Mouse (Mus musculus) hindbrain, embryonic 15.5 days (tissue): Measurements from ENCODE around the gene Erc2. TPM values are rescaled to one million over a fixed set of nuclear protein-coding genes. Genes with fewer than 3 reads are reported as not detected.

Experiments used
- ATAC-seq: fragments of 200-750 bp; cut with Nextera tagmentation; 2 replicates; pipeline ENCODE4 v1.8.0; 2017; ENCODE audit warnings: low read depth, moderate number of reproducible peaks, moderate TSS enrichment; ENCODE audit not compliant: low FRiP score
- H3K27ac ChIP-seq: fragments of 300-500 bp; sonication (generic); replicated peaks from 2 replicates; pipeline ENCODE4 v1.5.1; 2015; ENCODE audit warnings: mild to moderate bottlenecking, inconsistent platforms
- H3K27me3 ChIP-seq: fragments of 300-500 bp; sonication (generic); 2 replicates; pipeline ENCODE4 v1.6.1; 2015; ENCODE audit warnings: control low read depth, inconsistent platforms
- H3K36me3 ChIP-seq: fragments of 300-500 bp; sonication (generic); 2 replicates; pipeline ENCODE4 v1.6.1; 2015; ENCODE audit warnings: control low read depth, inconsistent platforms
- H3K4me1 ChIP-seq: fragments of 300-500 bp; sonication (generic); replicated peaks from 2 replicates; pipeline ENCODE4 v1.6.1; 2015; ENCODE audit warnings: control low read depth, inconsistent platforms
- H3K4me2 ChIP-seq: fragments of 300-500 bp; sonication (generic); 2 replicates; pipeline ENCODE4 v1.6.1; 2015; ENCODE audit warnings: moderate library complexity, mild to moderate bottlenecking, inconsistent platforms
- H3K4me3 ChIP-seq: fragments of 300-500 bp; sonication (generic); 2 replicates; pipeline ENCODE4 v1.5.1; 2015; ENCODE audit warnings: mild to moderate bottlenecking, inconsistent platforms
- H3K9ac ChIP-seq: fragments of 300-500 bp; sonication (generic); 2 replicates; pipeline ENCODE4 v1.6.1; 2015; ENCODE audit warnings: inconsistent platforms
- H3K9me3 ChIP-seq: fragments of 300-500 bp; sonication (generic); 2 replicates; pipeline ENCODE4 v1.6.1; 2016; ENCODE audit warnings: control low read depth, inconsistent platforms
- WGBS: fragments of 180-500 bp; shearing (Covaris S2); methylation state at CpG from one replicate; pipeline ENCODE4 v1.1.7; 2015; 5-methylcytosine and 5-hydroxymethylcytosine counted together
- polyA plus RNA-seq: library from polyadenylated mRNA; unstranded; fragments of >200 nt; fragmentation: Nextera tagmentation; extraction: Ambion mirVana; gene quantifications from 2 replicates; pipeline ENCODE4 v1.2.1, GENCODE M21; 2015

Erc2 gene
- polyA plus RNA-seq, 1 experiment from 2014 or later, result 76.4 TPM

DNA sequence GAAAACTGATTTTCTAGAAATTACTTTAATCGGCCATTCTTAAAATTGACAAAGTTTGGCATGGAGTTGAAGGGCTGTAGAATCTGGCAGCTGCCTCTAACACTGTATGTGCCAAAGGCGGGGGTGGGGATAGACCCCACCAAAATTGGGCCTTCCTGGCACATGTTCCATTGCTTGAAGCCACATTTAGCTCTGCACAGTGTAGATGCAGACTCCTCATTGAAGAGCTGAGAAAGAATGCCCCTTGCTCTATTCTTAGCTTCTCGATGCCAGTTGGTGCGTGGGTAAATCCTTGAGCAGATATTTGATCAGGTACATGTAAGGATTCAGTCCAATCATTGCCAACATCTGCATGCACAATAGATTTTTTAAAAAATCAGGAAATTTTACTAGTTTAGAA, 621.2 kb downstream of the Erc2 start:
- ATAC-seq, result no peak
- WGBS, result 82% methylated on average over 4 of the region's 4 CpGs

DNA sequence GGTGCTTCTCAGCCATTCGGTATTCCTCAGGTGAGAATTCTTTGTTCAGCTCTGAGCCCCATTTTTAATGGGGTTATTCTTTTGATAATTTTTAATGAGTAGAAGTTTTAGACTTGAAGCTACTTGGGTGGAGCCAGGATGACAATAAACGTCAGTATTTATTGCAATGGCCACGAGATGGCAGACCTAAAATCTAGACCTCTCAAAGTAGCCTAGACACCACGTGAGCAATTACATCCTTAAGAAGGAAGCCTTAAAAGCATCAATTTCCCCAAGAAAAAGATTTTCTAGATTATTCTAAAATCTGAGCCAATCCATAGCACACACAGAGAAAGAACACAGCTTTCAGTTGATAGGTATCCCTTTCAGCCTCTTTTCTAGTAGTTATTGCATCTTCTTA, 640.5 kb downstream of the Erc2 start:
- H3K9me3 ChIP-seq, result no peaks in the 10 kb centered on the region
- H3K36me3 ChIP-seq, result no peaks in the 10 kb centered on the region
- no peak for ATAC-seq
- H3K4me1 ChIP-seq, result no peaks in the 10 kb centered on the region
- H3K27me3 ChIP-seq, result no peaks in the 10 kb centered on the region
- no peak overlapping the region for H3K27ac ChIP-seq
- WGBS, result 58% methylated on average over 4 of the region's 4 CpGs
- no peak overlapping the region for H3K4me3 ChIP-seq
- no peak overlapping the region for H3K9ac ChIP-seq
- H3K4me2 ChIP-seq, result no peak overlapping the region

More for the DNA sequence above, 621.2 kb downstream of the Erc2 start:
- Histone ChIP-seq H3K4me2 (no peak overlapping the region), H3K27ac (no peak overlapping the region), H3K9ac (no peak overlapping the region), H3K4me3 (no peak overlapping the region), H3K27me3 (no peaks in the 10 kb centered on the region), H3K4me1 (no peaks in the 10 kb centered on the region), H3K9me3 (no peaks in the 10 kb centered on the region), H3K36me3 (no peaks in the 10 kb centered on the region)

DNA sequence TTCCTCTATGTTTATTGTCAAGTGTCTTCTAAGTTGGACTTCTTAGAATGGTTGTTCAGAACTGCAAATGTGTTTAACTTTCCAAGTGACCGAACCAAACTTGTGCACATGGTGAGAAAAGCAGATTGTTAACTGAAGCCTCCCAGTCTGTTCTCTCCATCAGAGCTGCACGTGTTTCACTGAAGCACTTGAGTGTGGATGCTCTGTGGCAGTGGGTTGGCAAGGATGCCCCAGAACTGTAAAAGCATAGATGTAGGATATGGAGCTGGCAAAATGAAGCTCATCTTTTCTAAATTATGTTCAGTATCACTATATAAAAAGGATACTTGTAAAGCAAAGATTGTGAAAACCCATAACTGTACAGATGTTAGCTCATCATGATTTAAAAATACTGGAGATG, 645.1 kb downstream of the Erc2 start:
- no peak for ATAC-seq
- WGBS, result 63% methylated on average over 2 of the region's 2 CpGs
- H3K9ac ChIP-seq, result no peak overlapping the region
- H3K4me1 ChIP-seq, result peaks cover 8% of the 10 kb centered on the region
- no peaks in the 10 kb centered on the region for H3K27me3 ChIP-seq
- H3K27ac ChIP-seq, result no peak overlapping the region
- no peaks in the 10 kb centered on the region for H3K36me3 ChIP-seq
- no peaks in the 10 kb centered on the region for H3K9me3 ChIP-seq
- H3K4me2 ChIP-seq, result no peak overlapping the region
- H3K4me3 ChIP-seq, result no peak overlapping the region

DNA sequence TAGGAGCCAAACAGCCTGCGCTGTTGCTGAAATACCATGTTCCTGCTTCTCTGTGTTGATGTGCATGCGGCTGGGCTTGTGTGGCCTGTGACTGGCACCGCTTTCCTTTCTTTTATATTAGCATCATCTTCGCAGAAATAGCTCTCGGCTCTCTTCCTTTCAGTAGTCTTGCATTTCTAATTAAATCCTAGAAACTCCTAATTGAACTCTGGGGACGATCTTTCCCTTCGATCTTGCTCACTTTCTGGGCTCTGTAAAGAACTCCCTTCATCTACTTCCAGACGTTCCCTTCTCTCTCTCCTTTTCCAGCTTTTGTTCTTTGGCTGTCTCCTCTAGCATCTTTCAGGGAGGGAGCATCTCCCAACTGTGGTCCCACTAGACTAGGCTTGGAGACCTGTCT, 649.6 kb downstream of the Erc2 start:
- WGBS, result 59% methylated on average over 8 of the region's 8 CpGs

DNA sequence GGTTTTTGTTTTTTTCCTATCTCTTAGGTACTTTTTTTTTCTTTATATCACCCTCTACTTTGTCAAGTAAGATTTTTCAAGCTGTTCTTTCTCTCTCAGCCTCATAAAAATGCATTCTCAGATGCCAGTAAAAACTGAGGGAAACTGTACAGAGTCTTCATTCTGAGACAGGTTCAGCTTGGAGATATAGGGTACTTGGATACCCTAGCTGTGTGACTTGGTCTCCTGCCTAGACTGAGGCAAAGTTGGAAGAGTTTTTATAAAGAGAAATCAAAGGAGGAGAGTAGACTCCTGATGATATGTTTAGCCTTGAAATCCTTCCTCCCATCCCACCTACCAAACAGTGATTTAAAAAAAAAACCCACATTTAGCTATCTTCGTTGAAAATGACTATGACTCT, 651.4 kb downstream of the Erc2 start:
- 83% methylated on average over 1 of the region's 1 CpGs for WGBS
- H3K9ac ChIP-seq, result no peak overlapping the region
- H3K27me3 ChIP-seq, result no peaks in the 10 kb centered on the region
- peaks cover 8% of the 10 kb centered on the region for H3K4me1 ChIP-seq
- no peak overlapping the region for H3K27ac ChIP-seq
- H3K9me3 ChIP-seq, result no peaks in the 10 kb centered on the region
- H3K4me2 ChIP-seq, result no peak overlapping the region
- H3K36me3 ChIP-seq, result no peaks in the 10 kb centered on the region
- ATAC-seq, result no peak
- H3K4me3 ChIP-seq, result no peak overlapping the region

More for the DNA sequence above, 649.6 kb downstream of the Erc2 start:
- Histone ChIP-seq H3K4me2 (no peak overlapping the region), H3K36me3 (no peaks in the 10 kb centered on the region), H3K4me1 (peaks cover 8% of the 10 kb centered on the region), H3K9ac (no peak overlapping the region), H3K9me3 (no peaks in the 10 kb centered on the region), H3K27me3 (no peaks in the 10 kb centered on the region), H3K27ac (peak overlapping the region; percentile 20; the same call in 1 of the 2 replicates), H3K4me3 (no peak overlapping the region)
- no peak for ATAC-seq

DNA sequence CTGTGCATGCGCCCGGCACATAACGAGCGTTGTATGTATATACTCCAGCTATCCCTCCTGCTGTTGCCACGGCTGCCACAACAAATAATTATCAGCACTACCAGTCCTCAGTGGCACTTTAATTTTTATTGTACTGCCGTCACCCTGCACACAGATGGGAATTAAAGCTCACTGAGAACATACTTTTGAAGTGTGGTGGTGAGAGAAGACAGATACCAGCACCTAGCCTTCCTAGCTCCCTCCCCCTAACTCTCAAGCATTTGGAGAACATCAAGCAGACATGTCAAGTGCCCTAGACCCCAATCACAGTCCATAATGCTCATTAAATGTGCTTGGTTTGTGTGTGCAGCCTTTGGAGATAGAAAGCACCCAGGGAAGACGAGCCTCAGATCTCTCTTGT, 652.6 kb downstream of the Erc2 start:
- no peak overlapping the region for H3K4me3 ChIP-seq
- H3K36me3 ChIP-seq, result no peaks in the 10 kb centered on the region
- no peak overlapping the region for H3K4me2 ChIP-seq
- H3K4me1 ChIP-seq, result peaks cover 8% of the 10 kb centered on the region
- ATAC-seq, result no peak
- no peaks in the 10 kb centered on the region for H3K27me3 ChIP-seq
- H3K9me3 ChIP-seq, result no peaks in the 10 kb centered on the region
- H3K9ac ChIP-seq, result no peak overlapping the region
- no peak overlapping the region for H3K27ac ChIP-seq
- 68% methylated on average over 7 of the region's 7 CpGs for WGBS

DNA sequence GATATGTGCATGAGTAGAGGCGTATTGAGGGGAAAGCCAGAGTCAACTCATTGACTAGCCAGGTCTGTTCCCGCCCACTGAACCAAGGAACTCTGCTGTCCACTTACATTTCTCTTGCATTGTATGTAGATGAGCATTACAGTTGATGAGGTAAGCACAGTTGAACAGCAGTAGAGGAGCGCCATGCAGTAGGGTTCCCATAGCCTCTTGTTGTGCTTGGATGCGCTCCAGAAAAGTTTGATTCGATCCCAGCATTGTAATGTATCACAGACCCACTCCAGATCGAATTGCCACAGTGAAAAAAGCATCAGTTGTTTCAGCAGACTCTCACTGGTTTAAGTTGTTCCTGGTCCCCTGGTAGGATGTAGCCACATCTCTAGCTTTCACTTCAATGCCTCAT, 656.7 kb downstream of the Erc2 start:
- no peaks in the 10 kb centered on the region for H3K9me3 ChIP-seq
- H3K4me2 ChIP-seq, result no peak overlapping the region
- no peaks in the 10 kb centered on the region for H3K36me3 ChIP-seq
- WGBS, result 87% methylated on average over 6 of the region's 6 CpGs
- no peak overlapping the region for H3K9ac ChIP-seq
- H3K27me3 ChIP-seq, result no peaks in the 10 kb centered on the region
- H3K4me3 ChIP-seq, result no peak overlapping the region
- H3K4me1 ChIP-seq, result no peaks in the 10 kb centered on the region
- ATAC-seq, result no peak
- H3K27ac ChIP-seq, result no peak overlapping the region

DNA sequence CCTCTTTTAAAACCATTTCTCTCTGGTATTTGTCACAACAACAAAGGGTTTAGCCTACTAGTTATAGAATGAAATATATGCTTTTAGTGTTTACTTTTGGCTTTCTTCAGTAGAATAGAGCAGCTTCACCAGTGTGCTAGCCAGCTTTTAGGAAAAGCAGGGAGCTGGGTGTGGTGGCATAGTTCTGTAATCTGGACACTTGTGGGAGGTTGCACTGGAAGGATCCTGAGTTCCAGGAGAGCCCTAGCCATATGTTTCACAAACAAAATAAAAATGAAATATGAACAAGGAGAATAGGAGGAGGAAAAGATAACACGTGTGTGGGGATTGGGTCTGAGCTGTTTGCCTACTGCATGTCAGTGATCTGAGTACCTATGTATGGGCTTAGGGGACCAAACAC, 658.1 kb downstream of the Erc2 start:
- ATAC-seq, result no peak
- H3K9me3 ChIP-seq, result no peaks in the 10 kb centered on the region
- H3K4me3 ChIP-seq, result no peak overlapping the region
- H3K4me2 ChIP-seq, result no peak overlapping the region
- H3K9ac ChIP-seq, result no peak overlapping the region
- H3K36me3 ChIP-seq, result no peaks in the 10 kb centered on the region
- H3K4me1 ChIP-seq, result no peaks in the 10 kb centered on the region
- no peak overlapping the region for H3K27ac ChIP-seq
- no peaks in the 10 kb centered on the region for H3K27me3 ChIP-seq
- 85% methylated on average over 1 of the region's 1 CpGs for WGBS

DNA sequence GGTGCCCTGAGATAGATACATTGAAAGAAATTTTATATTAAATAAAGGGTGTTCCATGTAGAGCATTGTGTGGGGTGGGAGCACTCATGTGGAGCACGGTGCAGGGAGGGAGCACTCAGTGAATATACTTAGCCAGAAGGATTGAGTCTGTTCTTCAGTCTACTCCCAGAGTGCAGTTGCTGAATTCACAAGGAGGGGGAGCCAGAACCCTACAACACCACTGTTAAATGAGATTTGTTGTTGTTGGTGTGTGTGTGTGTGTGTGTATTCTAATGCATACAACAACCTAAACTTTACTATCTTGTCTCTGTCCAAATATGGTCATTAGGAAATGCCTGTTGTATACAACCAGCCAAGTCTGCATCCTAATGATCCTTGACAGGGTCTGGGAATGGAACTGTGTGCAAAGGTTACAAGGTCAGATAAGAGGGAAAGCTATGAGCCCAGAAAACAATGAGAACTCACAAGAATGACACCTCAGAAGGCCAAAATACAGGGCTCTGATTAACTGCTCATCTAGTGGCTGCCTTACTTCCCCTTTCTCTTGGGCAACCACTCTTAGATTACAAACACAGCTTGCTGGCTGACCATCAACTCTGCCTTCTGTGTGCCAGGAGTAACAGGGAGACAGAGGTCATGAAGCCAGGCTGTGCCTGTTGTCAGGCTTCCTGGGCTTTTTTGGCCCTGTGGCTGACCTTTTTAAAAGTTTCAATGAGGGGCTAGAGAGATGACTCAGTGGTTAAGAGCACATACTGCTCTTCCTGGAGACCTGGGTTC, 661.3 kb downstream of the Erc2 start:
- H3K4me1 ChIP-seq, result no peaks in the 10 kb centered on the region
- no peak for ATAC-seq
- no peak overlapping the region for H3K4me2 ChIP-seq
- H3K9me3 ChIP-seq, result no peaks in the 10 kb centered on the region
- H3K27ac ChIP-seq, result no peak overlapping the region
- 91% methylated on average over 1 of the region's 1 CpGs for WGBS
- no peak overlapping the region for H3K9ac ChIP-seq
- H3K36me3 ChIP-seq, result no peaks in the 10 kb centered on the region
- H3K27me3 ChIP-seq, result no peaks in the 10 kb centered on the region
- H3K4me3 ChIP-seq, result no peak overlapping the region

DNA sequence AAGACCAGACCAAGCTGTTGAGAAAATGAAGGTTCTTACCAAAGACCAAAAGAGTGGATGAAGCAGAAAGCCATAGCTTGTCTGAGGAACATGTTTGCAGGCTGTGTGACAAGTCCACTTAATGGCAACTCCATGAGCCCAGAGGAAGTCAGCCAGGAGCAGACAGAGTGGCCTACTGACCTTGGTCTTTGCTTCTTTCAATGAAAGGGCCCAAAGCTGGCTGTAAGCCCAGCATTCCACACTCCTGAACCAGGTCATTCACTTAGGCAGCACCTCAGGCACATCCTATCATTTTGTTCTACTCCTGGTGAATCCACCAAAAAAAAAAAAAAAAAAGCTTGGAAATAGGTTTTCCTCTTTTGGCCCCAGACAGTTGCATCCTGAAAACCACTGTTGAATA, 664.3 kb downstream of the Erc2 start:
- Histone ChIP-seq H3K4me3 (no peak overlapping the region), H3K9me3 (no peaks in the 10 kb centered on the region), H3K4me2 (no peak overlapping the region), H3K36me3 (no peaks in the 10 kb centered on the region), H3K27me3 (no peaks in the 10 kb centered on the region), H3K9ac (no peak overlapping the region), H3K27ac (no peak overlapping the region), H3K4me1 (no peaks in the 10 kb centered on the region)
- no peak for ATAC-seq

DNA sequence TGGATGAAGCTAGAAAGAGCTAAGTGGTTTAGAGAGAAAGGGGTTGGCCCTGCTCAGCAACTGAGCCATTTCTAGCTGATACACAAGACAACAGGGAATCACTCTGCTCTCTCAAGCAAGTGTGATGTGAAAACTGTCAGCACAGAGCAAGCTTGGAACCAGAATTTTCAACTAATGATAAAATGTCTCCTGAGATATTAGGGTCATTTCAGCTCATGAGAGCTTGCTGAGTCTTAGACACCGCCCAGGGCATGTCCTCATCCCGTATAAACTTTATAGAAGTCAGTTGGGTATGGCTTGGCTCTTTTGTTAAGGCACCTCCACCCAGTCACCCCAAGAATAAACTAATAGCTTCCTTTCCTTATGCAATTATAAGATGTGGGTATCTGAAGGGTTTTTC, 666.0 kb downstream of the Erc2 start:
- Histone ChIP-seq H3K4me2 (no peak overlapping the region), H3K36me3 (no peaks in the 10 kb centered on the region), H3K27ac (no peak overlapping the region), H3K4me3 (no peak overlapping the region), H3K9me3 (no peaks in the 10 kb centered on the region), H3K27me3 (no peaks in the 10 kb centered on the region), H3K9ac (no peak overlapping the region), H3K4me1 (no peaks in the 10 kb centered on the region)
- WGBS, result 95% methylated on average over 2 of the region's 2 CpGs
- no peak for ATAC-seq

DNA sequence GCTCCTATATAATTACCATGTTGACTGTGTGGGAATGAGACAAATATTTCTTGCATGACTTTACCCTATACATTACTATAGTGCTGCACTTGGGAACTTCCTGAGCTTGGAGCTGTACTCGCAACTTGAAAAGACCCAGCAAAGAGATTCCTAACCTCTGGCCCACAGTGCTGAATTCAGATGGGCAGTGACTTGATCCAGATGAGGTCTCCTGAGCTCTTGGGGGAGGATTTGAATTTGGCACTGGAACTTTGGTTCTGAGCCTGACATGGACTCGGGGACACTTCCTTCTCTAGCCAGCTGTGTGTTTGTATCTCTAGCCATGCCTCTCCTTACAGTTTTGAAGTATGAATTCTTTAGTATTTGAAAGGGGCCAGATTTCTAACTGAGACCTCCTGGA, 666.7 kb downstream of the Erc2 start:
- Histone ChIP-seq H3K9me3 (no peaks in the 10 kb centered on the region), H3K4me2 (no peak overlapping the region), H3K4me3 (no peak overlapping the region), H3K4me1 (no peaks in the 10 kb centered on the region), H3K9ac (no peak overlapping the region), H3K36me3 (no peaks in the 10 kb centered on the region), H3K27ac (no peak overlapping the region), H3K27me3 (no peaks in the 10 kb centered on the region)
- no peak for ATAC-seq
- 78% methylated on average over 2 of the region's 2 CpGs for WGBS

DNA sequence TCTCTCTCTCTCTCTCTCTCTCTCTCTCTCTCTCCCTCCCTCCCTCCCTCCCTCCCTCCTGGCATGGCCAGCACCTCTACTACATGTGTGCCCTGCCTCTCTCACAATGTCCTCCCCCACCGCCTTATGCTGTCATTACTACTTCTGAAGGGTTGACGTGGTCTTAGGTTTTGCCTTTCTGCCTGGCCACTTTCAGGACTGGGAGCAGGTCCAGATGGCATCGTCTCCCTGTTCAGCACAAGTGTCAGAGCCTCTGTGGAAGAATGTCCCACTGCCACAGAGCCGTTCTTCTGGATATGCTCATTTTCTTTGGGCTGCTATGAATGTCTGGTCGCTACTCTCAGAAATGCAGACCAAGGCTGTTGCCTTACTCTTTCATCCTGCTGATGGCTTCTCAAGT, 671.7 kb downstream of the Erc2 start:
- ATAC-seq, result no peak
- no peaks in the 10 kb centered on the region for H3K9me3 ChIP-seq
- H3K4me3 ChIP-seq, result no peak overlapping the region

More for the DNA sequence above, 671.7 kb downstream of the Erc2 start:
- Histone ChIP-seq H3K9ac (no peak overlapping the region), H3K4me2 (no peak overlapping the region), H3K27ac (no peak overlapping the region), H3K27me3 (no peaks in the 10 kb centered on the region), H3K36me3 (no peaks in the 10 kb centered on the region), H3K4me1 (no peaks in the 10 kb centered on the region)
- 78% methylated on average over 5 of the region's 5 CpGs for WGBS
